ENCODE assay signal across 8 mouse cellular contexts in genomic region chr9:45411803-45412202, GRCm38 (mm10). TPM values are rescaled to one million over a fixed set of nuclear protein-coding genes. Genes with fewer than 3 reads are reported as not detected.
DNase-seq lines count a peak whose midpoint lies in the region; ATAC-seq and TF ChIP-seq lines count a peak whose summit lies in the region.

No protein-coding gene starts in this region.

- DNase-seq in heart, adult 8-10 months (ENCODE audit: low spot score), result no peak
- DNase-seq in R1 (ENCODE audit: low read depth, low spot score), result peak; percentile 79
- peak; percentile 20 for DNase-seq in hindlimb bud, embryonic 11.5 days (ENCODE audit: extremely low spot score, low read depth, low spot score)
- no peak for DNase-seq in liver, postnatal 0 days
- DNase-seq in gastrocnemius, postnatal 4 days (ENCODE audit: low spot score in 2 of 2), result no peak

- H3K4me2 ChIP-seq in heart, embryonic 11.5 days, result peak overlapping the region; percentile 41
- H3K4me2 ChIP-seq in embryonic facial prominence, embryonic 13.5 days, result peak overlapping the region; percentile 54
- 0 out of 2 replicates have a peak overlapping the region, but pooled peaks have one; percentile 35 for H3K4me2 ChIP-seq in liver, postnatal 0 days (ENCODE audit: low read depth, low read length)
- H3K4me2 ChIP-seq in neural tube, embryonic 13.5 days, result peak overlapping the region; percentile 37

- no peak for TF ChIP-seq EP300 in liver, postnatal 0 days (IDR thresholded peaks at IDR 0.05; ENCODE audit: low read depth)

- H3K4me3 ChIP-seq in heart, embryonic 11.5 days (ENCODE audit: low read depth, low read length), result 0 out of 2 replicates have a peak overlapping the region, but pooled peaks have one; percentile 3
- H3K4me3 ChIP-seq in embryonic facial prominence, embryonic 13.5 days, result peak overlapping the region; percentile 24
- H3K4me3 ChIP-seq in liver, postnatal 0 days (ENCODE audit: low read depth, low read length), result no peak overlapping the region
- H3K4me3 ChIP-seq in neural tube, embryonic 13.5 days, result no peak overlapping the region

- TF ChIP-seq CTCF in liver, postnatal 0 days (IDR thresholded peaks at IDR 0.05; ENCODE audit: low read depth), result peak; percentile 63

- no peak overlapping the region for H3K27ac ChIP-seq in heart, embryonic 11.5 days (ENCODE audit: low read depth, low read length)
- H3K27ac ChIP-seq in embryonic facial prominence, embryonic 13.5 days, result no peak overlapping the region
- H3K27ac ChIP-seq in liver, postnatal 0 days (ENCODE audit: low read depth), result no peak overlapping the region
- 0 out of 2 replicates have a peak overlapping the region, but pooled peaks have one; percentile 20 for H3K27ac ChIP-seq in neural tube, embryonic 13.5 days (replicated peaks)

- 29% methylated on average over 7 of the region's 7 CpGs for WGBS in heart, embryonic 11.5 days (ENCODE audit: insufficient replicate concordance)
- WGBS in embryonic facial prominence, embryonic 13.5 days, result 19% methylated on average over 7 of the region's 7 CpGs
- whole genome bisulfite sequencing in liver, postnatal 0 days (ENCODE audit: insufficient replicate concordance), result 17% methylated on average over 7 of the region's 7 CpGs
- WGBS in neural tube, embryonic 13.5 days, result 25% methylated on average over 7 of the region's 7 CpGs

- H3K27me3 ChIP-seq in heart, embryonic 11.5 days (ENCODE audit: control insufficient read depth, insufficient read depth, low read length), result peaks cover 13% of the 10 kb centered on the region
- H3K27me3 ChIP-seq in embryonic facial prominence, embryonic 13.5 days, result peaks cover 12% of the 10 kb centered on the region; the same call in 1 of the 2 replicates
- H3K27me3 ChIP-seq in liver, postnatal 0 days (ENCODE audit: insufficient read depth, low read length), result 0 out of 2 replicates have a peak, but pooled peaks cover 2% of the 10 kb centered on the region
- peaks cover 9% of the 10 kb centered on the region for H3K27me3 ChIP-seq in neural tube, embryonic 13.5 days

- no peak for ATAC-seq in heart, embryonic 11.5 days (replicated peaks; ENCODE audit: insufficient number of reproducible peaks, low FRiP score, low TSS enrichment)
- ATAC-seq in embryonic facial prominence, embryonic 13.5 days (ENCODE audit: insufficient number of reproducible peaks, insufficient read depth, low FRiP score, low TSS enrichment, low read depth), result no peak
- ATAC-seq in liver, postnatal 0 days, result no peak
- ATAC-seq in neural tube, embryonic 13.5 days (ENCODE audit: low read depth), result peak; percentile 41

- no peak overlapping the region for H3K9ac ChIP-seq in heart, embryonic 11.5 days (ENCODE audit: low read depth, low read length)
- peak overlapping the region; percentile 44; the same call in 1 of the 2 replicates for H3K9ac ChIP-seq in embryonic facial prominence, embryonic 13.5 days
- no peak overlapping the region for H3K9ac ChIP-seq in liver, postnatal 0 days (replicated peaks)
- H3K9ac ChIP-seq in neural tube, embryonic 13.5 days, result no peak overlapping the region; the same call in 1 of the 2 replicates

- H3K9me3 ChIP-seq in heart, embryonic 11.5 days (replicated peaks; ENCODE audit: control insufficient read depth, low read length), result no peaks in the 10 kb centered on the region
- H3K9me3 ChIP-seq in embryonic facial prominence, embryonic 13.5 days, result no peaks in the 10 kb centered on the region
- H3K9me3 ChIP-seq in liver, postnatal 0 days (ENCODE audit: low read length), result no peaks in the 10 kb centered on the region
- H3K9me3 ChIP-seq in neural tube, embryonic 13.5 days, result no peaks in the 10 kb centered on the region

- H3K36me3 ChIP-seq in heart, embryonic 11.5 days (ENCODE audit: control insufficient read depth, insufficient read depth, low read length), result no peaks in the 10 kb centered on the region
- H3K36me3 ChIP-seq in embryonic facial prominence, embryonic 13.5 days, result no peaks in the 10 kb centered on the region
- no peaks in the 10 kb centered on the region for H3K36me3 ChIP-seq in liver, postnatal 0 days (replicated peaks; ENCODE audit: insufficient read depth, low read length)
- H3K36me3 ChIP-seq in neural tube, embryonic 13.5 days, result no peaks in the 10 kb centered on the region

- no peaks in the 10 kb centered on the region for H3K4me1 ChIP-seq in heart, embryonic 11.5 days (ENCODE audit: control insufficient read depth, insufficient read depth, low read length)
- H3K4me1 ChIP-seq in embryonic facial prominence, embryonic 13.5 days, result peaks cover 13% of the 10 kb centered on the region; the same call in 1 of the 2 replicates
- peaks cover 7% of the 10 kb centered on the region for H3K4me1 ChIP-seq in liver, postnatal 0 days (ENCODE audit: insufficient read depth)
- peaks cover 18% of the 10 kb centered on the region for H3K4me1 ChIP-seq in neural tube, embryonic 13.5 days (replicated peaks)

RNA-seq across cellular contexts. Expression of gene Fxyd2, which starts 12.3 kb away (rescaled TPM):
- polyA plus RNA-seq in heart, embryonic 11.5 days (2014; fragmentation: Nextera tagmentation; extraction: Ambion mirVana), result 1.0 and 1.6 TPM in 2 replicates
- 1 to 10 TPM; 1.7 to 5.8 (median 3.9) TPM for total RNA-seq in heart, adult 8-10 months (2022)
- 7.6 and 9.3 TPM in 2 replicates for polyA plus RNA-seq in embryonic facial prominence, embryonic 13.5 days (2015; fragmentation: Nextera tagmentation; extraction: Ambion mirVana)
- polyA plus RNA-seq in liver, postnatal 0 days (2015; fragmentation: Nextera tagmentation; extraction: Ambion mirVana), result 0.65 and 1.3 TPM in 2 replicates
- polyA plus RNA-seq in neural tube, embryonic 13.5 days (2015; fragmentation: Nextera tagmentation; extraction: Ambion mirVana), result 5.4 and 5.9 TPM in 2 replicates
- 1 to 10 TPM; 2.0 to 2.8 TPM for total RNA-seq in gastrocnemius, postnatal 4 days (2021)

RNA-seq across cellular contexts. Expression of gene Dscaml1, which starts 14.6 kb away (rescaled TPM):
- 0.23 TPM in 1 of 2 replicates, not detected in the other for polyA plus RNA-seq in heart, embryonic 11.5 days (2014; fragmentation: Nextera tagmentation; extraction: Ambion mirVana)
- total RNA-seq in heart, adult 8-10 months (2022), result not detected
- polyA plus RNA-seq in embryonic facial prominence, embryonic 13.5 days (2015; fragmentation: Nextera tagmentation; extraction: Ambion mirVana), result 0.50 and 0.97 TPM in 2 replicates
- polyA plus RNA-seq in liver, postnatal 0 days (2015; fragmentation: Nextera tagmentation; extraction: Ambion mirVana), result not detected in 2 replicates
- 12.5 and 13.5 TPM in 2 replicates for polyA plus RNA-seq in neural tube, embryonic 13.5 days (2015; fragmentation: Nextera tagmentation; extraction: Ambion mirVana)
- under 1 TPM; 0.32 to 0.36 TPM for total RNA-seq in gastrocnemius, postnatal 4 days (2021)

RNA-seq across cellular contexts. Expression of gene Fxyd6, which starts 41.8 kb away (rescaled TPM):
- 26.7 and 27.7 TPM in 2 replicates for polyA plus RNA-seq in heart, embryonic 11.5 days (2014; fragmentation: Nextera tagmentation; extraction: Ambion mirVana)
- total RNA-seq in heart, adult 8-10 months (2022), result 10 to 100 TPM; 14.4 to 22.4 (median 18.8) TPM
- 79.3 and 89.1 TPM in 2 replicates for polyA plus RNA-seq in embryonic facial prominence, embryonic 13.5 days (2015; fragmentation: Nextera tagmentation; extraction: Ambion mirVana)
- polyA plus RNA-seq in liver, postnatal 0 days (2015; fragmentation: Nextera tagmentation; extraction: Ambion mirVana), result 1.5 and 1.9 TPM in 2 replicates
- polyA plus RNA-seq in neural tube, embryonic 13.5 days (2015; fragmentation: Nextera tagmentation; extraction: Ambion mirVana), result 273 and 293 TPM in 2 replicates
- 10 to 100 TPM; 70.2 to 77.0 TPM for total RNA-seq in gastrocnemius, postnatal 4 days (2021)

Comparison
In these comparisons a context has a peak if more than half of its experiments do, and no peak if none do; other contexts are left out.
1. H3K4me3 ChIP-seq: peak in heart, embryonic 11.5 days (single experiment) and embryonic facial prominence, embryonic 13.5 days (single experiment); none in liver, postnatal 0 days (single experiment) and neural tube, embryonic 13.5 days (single experiment).
2. DNase-seq: peak in R1 (single experiment) and hindlimb bud, embryonic 11.5 days (single experiment); none in heart, adult 8-10 months (single experiment), liver, postnatal 0 days (single experiment) and gastrocnemius, postnatal 4 days (0 of 2).
3. Peak in every context shown above with its lines, with median percentiles within 50 percentile points of each other: H3K4me2 ChIP-seq.